Mouse (Mus musculus): ENCODE results near the gene Nhej1. TPM values are rescaled to one million over a fixed set of nuclear protein-coding genes. Genes with fewer than 3 reads are reported as not detected.
A peak's percentile ranks its signal among the peaks of the same experiment; 100 is the strongest.

The Nhej1 gene
- 9.2 and 10.0 TPM in 2 replicates for polyA plus RNA-seq (2014; fragmentation: Nextera tagmentation; extraction: Ambion mirVana)

GRCm38 (mm10) chr1:75124346-75125321, at the start of gene Nhej1:
Nhej1 (minus strand) TSS chr1:75125200.
- peak; percentile 96 for ATAC-seq (ENCODE audit: insufficient read depth)
- H3K27ac ChIP-seq (ENCODE audit: low read depth) = peak within 1 kb of the TSS; percentile 98
- TF ChIP-seq CTCF (IDR thresholded peaks at IDR 0.05; ENCODE audit: low read depth) = peak; percentile 86

GRCm38 (mm10) chr1:75168472-75169464, 43.8 kb upstream of the Nhej1 start, which contains the start of gene Zfand2b:
Zfand2b (plus strand) TSS chr1:75168646.
- Histone ChIP-seq H3K36me3 (ENCODE audit: insufficient read depth) (peaks cover 38% of the 10 kb centered on the region), H3K4me1 (ENCODE audit: insufficient read depth) (peaks cover 4% of the 10 kb centered on the region; the same call in 1 of the 2 replicates), H3K9ac (peak within 1 kb of the TSS; percentile 60), H3K4me3 (ENCODE audit: low read depth, low read length) (peak within 1 kb of the TSS; percentile 77), H3K9me3 (ENCODE audit: low read depth, low read length) (no peaks in the 10 kb centered on the region), H3K27ac (ENCODE audit: low read depth) (peak within 1 kb of the TSS; percentile 80), H3K4me2 (peak within 1 kb of the TSS; percentile 83), H3K27me3 (ENCODE audit: insufficient read depth, low read length) (no peaks in the 10 kb centered on the region)
- no peak for TF ChIP-seq CTCF (IDR thresholded peaks at IDR 0.05; ENCODE audit: low read depth)
- ATAC-seq (ENCODE audit: insufficient read depth) (peak; percentile 98), DNase-seq (peak; percentile 98)
- under 1% methylated on average over 59 of the region's 59 CpGs for WGBS

More at GRCm38 (mm10) chr1:75124346-75125321, at the start of gene Nhej1:
- 2% methylated on average over 56 of the region's 56 CpGs for WGBS
- peak; percentile 100 for DNase-seq
- Histone ChIP-seq H3K9me3 (ENCODE audit: low read depth, low read length) (no peaks in the 10 kb centered on the region), H3K4me1 (ENCODE audit: insufficient read depth) (0 out of 2 replicates have a peak, but pooled peaks cover 4% of the 10 kb centered on the region), H3K36me3 (ENCODE audit: insufficient read depth) (no peaks in the 10 kb centered on the region), H3K9ac (peak within 1 kb of the TSS; percentile 57), H3K27me3 (ENCODE audit: insufficient read depth, low read length) (no peaks in the 10 kb centered on the region), H3K4me3 (ENCODE audit: low read depth, low read length) (peak within 1 kb of the TSS; percentile 56), H3K4me2 (peak within 1 kb of the TSS; percentile 65)

GRCm38 (mm10) chr1:75168093-75168471, 43.1 kb upstream of the Nhej1 start:
- Histone ChIP-seq H3K4me3 (ENCODE audit: low read depth, low read length) (peak overlapping the region; percentile 77), H3K27ac (ENCODE audit: low read depth) (peak overlapping the region; percentile 80), H3K36me3 (ENCODE audit: insufficient read depth) (peaks cover 31% of the 10 kb centered on the region), H3K27me3 (ENCODE audit: insufficient read depth, low read length) (no peaks in the 10 kb centered on the region), H3K9me3 (ENCODE audit: low read depth, low read length) (no peaks in the 10 kb centered on the region), H3K9ac (peak overlapping the region; percentile 60), H3K4me1 (ENCODE audit: insufficient read depth) (peaks cover 4% of the 10 kb centered on the region; the same call in 1 of the 2 replicates), H3K4me2 (peak overlapping the region; percentile 83)
- DNase-seq = no peak
- no peak for ATAC-seq (ENCODE audit: insufficient read depth)
- TF ChIP-seq CTCF (IDR thresholded peaks at IDR 0.05; ENCODE audit: low read depth) = no peak
- WGBS = 9% methylated on average over 7 of the region's 7 CpGs

- H3K9me3 ChIP-seq (ENCODE audit: low read depth, low read length) = no peaks in the 10 kb centered on the region
- H3K4me1 ChIP-seq (ENCODE audit: insufficient read depth) = no peaks in the 10 kb centered on the region
- no peaks in the 10 kb centered on the region for H3K36me3 ChIP-seq (ENCODE audit: insufficient read depth)
- no peak overlapping the region for H3K4me2 ChIP-seq
- H3K27me3 ChIP-seq (ENCODE audit: insufficient read depth, low read length) = no peaks in the 10 kb centered on the region
- H3K27ac ChIP-seq (ENCODE audit: low read depth) = no peak overlapping the region
- H3K4me3 ChIP-seq (ENCODE audit: low read depth, low read length) = no peak overlapping the region
- ATAC-seq (ENCODE audit: insufficient read depth) (no peak), DNase-seq (no peak)
- no peak overlapping the region for H3K9ac ChIP-seq
- no peak for TF ChIP-seq CTCF (IDR thresholded peaks at IDR 0.05; ENCODE audit: low read depth)
- 68% methylated on average over 4 of the region's 4 CpGs for WGBS
Measured at GRCm38 (mm10) chr1:75160256-75160617, 35.2 kb upstream of the Nhej1 start.

GRCm38 (mm10) chr1:75159540-75160255, 34.7 kb upstream of the Nhej1 start:
- H3K36me3 ChIP-seq (ENCODE audit: insufficient read depth) = no peaks in the 10 kb centered on the region
- ATAC-seq (ENCODE audit: insufficient read depth) = no peak
- no peak overlapping the region for H3K27ac ChIP-seq (ENCODE audit: low read depth)
- DNase-seq = no peak
- H3K4me3 ChIP-seq (ENCODE audit: low read depth, low read length) = no peak overlapping the region
- H3K27me3 ChIP-seq (ENCODE audit: insufficient read depth, low read length) = no peaks in the 10 kb centered on the region
- TF ChIP-seq CTCF (IDR thresholded peaks at IDR 0.05; ENCODE audit: low read depth) = no peak
- no peaks in the 10 kb centered on the region for H3K9me3 ChIP-seq (ENCODE audit: low read depth, low read length)
- H3K4me1 ChIP-seq (ENCODE audit: insufficient read depth) = no peaks in the 10 kb centered on the region
- no peak overlapping the region for H3K9ac ChIP-seq
- H3K4me2 ChIP-seq = no peak overlapping the region
- 47% methylated on average over 5 of the region's 5 CpGs for WGBS

GRCm38 (mm10) chr1:75158990-75159389, 34.0 kb upstream of the Nhej1 start:
- no peak for TF ChIP-seq CTCF (IDR thresholded peaks at IDR 0.05; ENCODE audit: low read depth)
- ATAC-seq (ENCODE audit: insufficient read depth) = no peak
- Histone ChIP-seq H3K36me3 (ENCODE audit: insufficient read depth) (no peaks in the 10 kb centered on the region), H3K9me3 (ENCODE audit: low read depth, low read length) (no peaks in the 10 kb centered on the region), H3K9ac (no peak overlapping the region), H3K4me3 (ENCODE audit: low read depth, low read length) (no peak overlapping the region), H3K4me1 (ENCODE audit: insufficient read depth) (no peaks in the 10 kb centered on the region), H3K4me2 (no peak overlapping the region), H3K27ac (ENCODE audit: low read depth) (no peak overlapping the region), H3K27me3 (ENCODE audit: insufficient read depth, low read length) (no peaks in the 10 kb centered on the region)
- no peak for DNase-seq
